14 mouse cellular contexts compared by ENCODE assay signal in genomic region chr3:84541881-84542280, GRCm38 (mm10). TPM values are rescaled to one million over a fixed set of nuclear protein-coding genes. Genes with fewer than 3 reads are reported as not detected.
"Had no signal": no experiment of that assay in that cellular context is flagged by ENCODE, and none has a peak within 500 bp of the region (broad histone marks: within the 10 kb centered on the region; RNA-seq: fewer than 3 reads in every experiment).

No protein-coding gene starts in this region.

- H3K4me3 ChIP-seq: kidney, embryonic 15.5 days; limb, embryonic 12.5 days; limb, embryonic 15.5 days; liver, embryonic 13.5 days; neural tube, embryonic 12.5 days; neural tube, embryonic 15.5 days had no signal

- H3K4me1 ChIP-seq: limb, embryonic 12.5 days; limb, embryonic 15.5 days; neural tube, embryonic 12.5 days; neural tube, embryonic 15.5 days had no signal

- H3K36me3 ChIP-seq: limb, embryonic 12.5 days; limb, embryonic 15.5 days; liver, embryonic 13.5 days; neural tube, embryonic 12.5 days; neural tube, embryonic 15.5 days had no signal

- H3K9me3 ChIP-seq: kidney, embryonic 15.5 days; limb, embryonic 12.5 days; limb, embryonic 15.5 days; liver, embryonic 13.5 days; neural tube, embryonic 12.5 days; neural tube, embryonic 15.5 days had no signal

- H3K27me3 ChIP-seq: kidney, embryonic 15.5 days; limb, embryonic 12.5 days; limb, embryonic 15.5 days; liver, embryonic 13.5 days; neural tube, embryonic 12.5 days; neural tube, embryonic 15.5 days had no signal

- H3K27ac ChIP-seq: kidney, embryonic 15.5 days; limb, embryonic 12.5 days; limb, embryonic 15.5 days; liver, embryonic 13.5 days; neural tube, embryonic 12.5 days; neural tube, embryonic 15.5 days; stomach, postnatal 0 days had no signal

RNA-seq across cellular contexts. Expression of gene Tigd4, which starts 51.5 kb away (rescaled TPM):
- total RNA-seq: left cerebral cortex, postnatal 14 days; left cerebral cortex, postnatal 4 days; megakaryocyte progenitor cell, adult 5-6 weeks; megakaryocyte-erythroid progenitor cell, adult 5-6 weeks had no signal
- polyA plus RNA-seq: midbrain, embryonic 11.5 days; midbrain, embryonic 14.5 days; thymus, adult 2 months had no signal
